Mouse (Mus musculus): ENCODE measurements at regions not wholly inside any gene's neighbourhood (a gene's known extent, or its start where the extent isn't known, plus 50 kb on each side); places are given as distances from the start of the nearest gene placed in this dataset.

- TF ChIP-seq RCOR1 (IDR thresholded peaks at IDR 0.05; ENCODE audit: low read depth, low read length), result no peak
- no peak for TF ChIP-seq NRF1 (IDR thresholded peaks at IDR 0.05; ENCODE audit: insufficient read depth, low read depth, low read length, poor library complexity, severe bottlenecking)
- TF ChIP-seq MAX (IDR thresholded peaks at IDR 0.05; ENCODE audit: low read length), result no peak
- TF ChIP-seq ETS1 (IDR thresholded peaks at IDR 0.05; ENCODE audit: low read depth, low read length), result no peak
- no peak for TF ChIP-seq BHLHE40 (IDR thresholded peaks at IDR 0.05; ENCODE audit: borderline replicate concordance, low read depth, low read length)
- TF ChIP-seq TCF12 (IDR thresholded peaks at IDR 0.05; ENCODE audit: low read depth, low read length), result no peak
- TF ChIP-seq ELF1 (IDR thresholded peaks at IDR 0.05; ENCODE audit: low read depth, low read length), result no peak
- TF ChIP-seq CHD1 (IDR thresholded peaks at IDR 0.05; ENCODE audit: low read depth, low read length), result no peak
- TF ChIP-seq E2F4 (IDR thresholded peaks at IDR 0.05; ENCODE audit: borderline replicate concordance, low read depth, low read length), result no peak
- TF ChIP-seq ZNF384 (IDR thresholded peaks at IDR 0.05; ENCODE audit: low read depth, low read length), result no peak
- TF ChIP-seq MEF2A (IDR thresholded peaks at IDR 0.05; ENCODE audit: extremely low read depth, insufficient replicate concordance, low read depth, low read length, poor library complexity, severe bottlenecking), result no peak
- no peak for TF ChIP-seq ZKSCAN1 (IDR thresholded peaks at IDR 0.05; ENCODE audit: low read depth, low read length)
- TF ChIP-seq USF2 (IDR thresholded peaks at IDR 0.05; ENCODE audit: borderline replicate concordance in 1 of 2, insufficient read depth in 1 of 2, low read depth in 1 of 2, low read length in 2 of 2), result no peak
- no peak for DNase-seq (ENCODE audit: low read depth, low spot score)
Measured at GRCm38 (mm10) chr13:10990503-10991025, 629.9 kb upstream of the Chrm3 start.

DNA sequence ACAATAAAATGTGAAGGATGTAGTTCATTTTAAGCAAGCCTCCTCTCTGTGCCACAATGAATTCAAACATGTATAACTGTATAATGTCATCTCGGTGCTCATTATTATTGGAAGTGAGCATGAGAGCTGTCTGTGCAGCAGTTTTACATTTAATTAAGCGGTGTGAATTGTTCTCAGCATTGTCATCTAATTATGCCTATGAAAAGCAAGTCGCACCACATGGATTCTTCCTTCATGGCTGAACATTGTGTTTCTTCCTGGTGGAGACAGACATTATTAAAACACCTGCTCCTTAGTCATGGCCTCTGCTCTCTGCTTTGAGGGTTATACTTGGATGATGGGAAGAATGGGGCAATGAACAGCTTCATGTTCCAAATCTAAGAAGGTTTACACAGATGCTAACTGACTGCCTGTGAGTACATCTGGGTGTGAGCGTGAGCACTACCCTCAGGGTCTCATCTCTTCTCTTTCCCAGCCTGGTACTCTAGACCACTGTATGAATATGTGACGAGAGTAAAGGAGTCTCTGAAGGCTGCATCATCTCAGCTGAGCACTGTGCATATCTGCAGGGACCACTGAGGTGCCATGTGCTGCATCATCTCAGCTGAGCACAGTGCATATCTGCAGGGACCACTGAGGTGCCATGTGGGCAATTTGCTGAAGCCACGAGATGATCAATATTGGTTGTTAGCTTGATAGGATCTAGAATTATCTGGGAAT, 628.6 kb upstream of the Chrm3 start:
- Histone ChIP-seq H3K4me3 (ENCODE audit: control insufficient read depth in 1 of 2, insufficient read depth in 1 of 2, low read depth in 2 of 2, low read length in 2 of 2) (no peak overlapping the region), H3K27ac (ENCODE audit: control insufficient read depth, low read depth, low read length) (no peak overlapping the region), H3K27me3 (ENCODE audit: control insufficient read depth in 1 of 2, insufficient read depth in 2 of 2, low read length in 2 of 2) (no peaks in the 10 kb centered on the region), H3K9me3 (replicated peaks; ENCODE audit: insufficient read depth, low read length) (no peaks in the 10 kb centered on the region), H3K36me3 (ENCODE audit: control insufficient read depth in 1 of 2, insufficient read depth in 2 of 2, low read length in 2 of 2) (peaks cover 0 to 6% of the 10 kb centered on the region in 2 experiments; a peak in 2 of 4 replicates), H3K4me1 (ENCODE audit: control insufficient read depth in 1 of 2, insufficient read depth in 2 of 2, low read length in 2 of 2) (no peaks in the 10 kb centered on the region; a peak in 1 of 4 replicates), H3K79me2 (ENCODE audit: control insufficient read depth, insufficient read depth, low read length, poor library complexity) (no peaks in the 10 kb centered on the region), H3K9ac (ENCODE audit: control insufficient read depth, low read depth, low read length, poor library complexity, severe bottlenecking) (no peak overlapping the region)
- DNase-seq (ENCODE audit: low read depth, low spot score), result no peak
- TF ChIP-seq CHD1 (IDR thresholded peaks at IDR 0.05; ENCODE audit: low read depth, low read length), result no peak
- no peak for TF ChIP-seq TBP (IDR thresholded peaks at IDR 0.05; ENCODE audit: low read depth, low read length)
- TF ChIP-seq ZC3H11A (IDR thresholded peaks at IDR 0.05; ENCODE audit: low read depth, low read length), result no peak
- TF ChIP-seq POLR2AphosphoS2 (IDR thresholded peaks at IDR 0.05; ENCODE audit: low read length), result no peak
- TF ChIP-seq USF2 (IDR thresholded peaks at IDR 0.05; ENCODE audit: borderline replicate concordance in 1 of 2, insufficient read depth in 1 of 2, low read depth in 1 of 2, low read length in 2 of 2), result no peak
- TF ChIP-seq CHD2 (IDR thresholded peaks at IDR 0.05; ENCODE audit: low read length), result no peak
- no peak for TF ChIP-seq NRF1 (IDR thresholded peaks at IDR 0.05; ENCODE audit: insufficient read depth, low read depth, low read length, poor library complexity, severe bottlenecking)
- TF ChIP-seq MYB (IDR thresholded peaks at IDR 0.05; ENCODE audit: low read depth, low read length), result no peak
- no peak for TF ChIP-seq TCF12 (IDR thresholded peaks at IDR 0.05; ENCODE audit: low read depth, low read length)
- no peak for TF ChIP-seq GATA1 (IDR thresholded peaks at IDR 0.05; ENCODE audit: low read depth, low read length)
- TF ChIP-seq ZNF384 (IDR thresholded peaks at IDR 0.05; ENCODE audit: low read depth, low read length), result no peak
- TF ChIP-seq ELF1 (IDR thresholded peaks at IDR 0.05; ENCODE audit: low read depth, low read length), result no peak
- TF ChIP-seq MAX (IDR thresholded peaks at IDR 0.05; ENCODE audit: low read length), result no peak
- no peak for TF ChIP-seq TAL1 (IDR thresholded peaks at IDR 0.05; ENCODE audit: low read length)
- no peak for TF ChIP-seq UBTF (IDR thresholded peaks at IDR 0.05; ENCODE audit: borderline replicate concordance, insufficient read depth, low read depth, low read length)

More at GRCm38 (mm10) chr13:10990503-10991025, 629.9 kb upstream of the Chrm3 start:
- no peak overlapping the region for H3K27ac ChIP-seq (ENCODE audit: control insufficient read depth, low read depth, low read length)
- no peaks in the 10 kb centered on the region; a peak in 1 of 4 replicates for H3K4me1 ChIP-seq (ENCODE audit: control insufficient read depth in 1 of 2, insufficient read depth in 2 of 2, low read length in 2 of 2)
- H3K9ac ChIP-seq (ENCODE audit: control insufficient read depth, low read depth, low read length, poor library complexity, severe bottlenecking), result no peak overlapping the region
- no peaks in the 10 kb centered on the region for H3K9me3 ChIP-seq (replicated peaks; ENCODE audit: insufficient read depth, low read length)
- no peaks in the 10 kb centered on the region for H3K27me3 ChIP-seq (ENCODE audit: control insufficient read depth in 1 of 2, insufficient read depth in 2 of 2, low read length in 2 of 2)
- H3K36me3 ChIP-seq (ENCODE audit: control insufficient read depth in 1 of 2, insufficient read depth in 2 of 2, low read length in 2 of 2), result peaks cover 0 to 6% of the 10 kb centered on the region in 2 experiments; a peak in 2 of 4 replicates
- H3K79me2 ChIP-seq (ENCODE audit: control insufficient read depth, insufficient read depth, low read length, poor library complexity), result no peaks in the 10 kb centered on the region
- H3K4me3 ChIP-seq (ENCODE audit: control insufficient read depth in 1 of 2, insufficient read depth in 1 of 2, low read depth in 2 of 2, low read length in 2 of 2), result no peak overlapping the region

Measured in MEL (cell line).